Mouse (Mus musculus) intestine, embryonic 16.5 days (tissue): ENCODE results near the gene Nmi. TPM values are rescaled to one million over a fixed set of nuclear protein-coding genes. Genes with fewer than 3 reads are reported as not detected.

Experiments used
- ATAC-seq: fragments of 200-750 bp; cut with Nextera tagmentation; 2 replicates; pipeline ENCODE4 v1.8.0; 2017; ENCODE audit warnings: moderate TSS enrichment, moderate library complexity
- H3K27ac ChIP-seq: fragments of 300-500 bp; sonication (generic); 2 replicates; pipeline ENCODE4 v1.5.1; 2014; ENCODE audit warnings: mild to moderate bottlenecking, low read length
- H3K27me3 ChIP-seq: fragments of 300-500 bp; sonication (generic); replicated peaks from 2 replicates; pipeline ENCODE4 v1.6.1; 2014; ENCODE audit warnings: low read length, control low read depth, mixed read lengths; ENCODE audit not compliant: control insufficient read depth, insufficient read depth
- H3K36me3 ChIP-seq: fragments of 300-500 bp; sonication (generic); 2 replicates; pipeline ENCODE4 v1.6.1; 2014; ENCODE audit warnings: low read length, control low read depth; ENCODE audit not compliant: control insufficient read depth, insufficient read depth
- H3K4me1 ChIP-seq: fragments of 300-500 bp; sonication (generic); 2 replicates; pipeline ENCODE4 v1.6.1; 2014; ENCODE audit warnings: low read length, control low read depth, mixed read lengths; ENCODE audit not compliant: control insufficient read depth, insufficient read depth
- H3K4me2 ChIP-seq: fragments of 300-500 bp; sonication (generic); 2 replicates; pipeline ENCODE4 v1.6.1; 2014; ENCODE audit warnings: low read depth, low read length, control low read depth
- H3K4me3 ChIP-seq: fragments of 300-500 bp; sonication (generic); 2 replicates; pipeline ENCODE4 v1.5.1; 2014; ENCODE audit warnings: mild to moderate bottlenecking, low read length
- H3K9ac ChIP-seq: fragments of 300-500 bp; sonication (generic); 2 replicates; pipeline ENCODE4 v1.6.1; 2014; ENCODE audit warnings: low read depth, low read length
- H3K9me3 ChIP-seq: fragments of 300-500 bp; sonication (generic); 2 replicates; pipeline ENCODE4 v1.6.1; 2016; ENCODE audit warnings: low read length, control low read depth; ENCODE audit not compliant: control insufficient read depth
- WGBS: fragments of 180-500 bp; shearing (Covaris S2); extraction: QIAGEN DNeasy Blood & Tissue Kit; methylation state at CpG from one replicate; pipeline ENCODE4 v1.1.7; 2014; 5-methylcytosine and 5-hydroxymethylcytosine counted together
- polyA plus RNA-seq: library from polyadenylated mRNA; unstranded; fragments of >200 nt; fragmentation: Nextera tagmentation; extraction: Ambion mirVana; gene quantifications from 2 replicates; pipeline ENCODE4 v1.2.1, GENCODE M21; 2015

Gene Nmi
- polyA plus RNA-seq, 1 experiment from 2014 or later, result 18.7 TPM

- H3K4me1 ChIP-seq, result no peaks in the 10 kb centered on the region
- no peak overlapping the region for H3K4me2 ChIP-seq
- no peaks in the 10 kb centered on the region for H3K9me3 ChIP-seq
- H3K27me3 ChIP-seq, result no peaks in the 10 kb centered on the region
- WGBS, result 82% methylated on average over 7 of the region's 7 CpGs
- H3K9ac ChIP-seq, result no peak overlapping the region
- no peak overlapping the region for H3K27ac ChIP-seq
- H3K4me3 ChIP-seq, result no peak overlapping the region
- no peak for ATAC-seq
- no peaks in the 10 kb centered on the region for H3K36me3 ChIP-seq
These were observed 19.6 kb downstream of the Nmi start for GRCm38 (mm10) chr2:51953648-51954204.

GRCm38 (mm10) chr2:51950876-51951275 lies 22.4 kb downstream of the Nmi start:
- H3K27ac ChIP-seq, result no peak overlapping the region
- no peak for ATAC-seq
- no peaks in the 10 kb centered on the region for H3K36me3 ChIP-seq
- no peak overlapping the region for H3K9ac ChIP-seq
- no peaks in the 10 kb centered on the region for H3K4me1 ChIP-seq
- H3K9me3 ChIP-seq, result no peaks in the 10 kb centered on the region
- no peak overlapping the region for H3K4me2 ChIP-seq
- no peak overlapping the region for H3K4me3 ChIP-seq
- 33% methylated on average over 1 of the region's 1 CpGs for WGBS
- H3K27me3 ChIP-seq, result no peaks in the 10 kb centered on the region

- H3K4me2 ChIP-seq, result no peak overlapping the region
- WGBS, result 72% methylated on average over 6 of the region's 6 CpGs
- H3K4me1 ChIP-seq, result no peaks in the 10 kb centered on the region
- H3K9me3 ChIP-seq, result no peaks in the 10 kb centered on the region
- H3K36me3 ChIP-seq, result no peaks in the 10 kb centered on the region
- H3K4me3 ChIP-seq, result no peak overlapping the region
- H3K9ac ChIP-seq, result no peak overlapping the region
- H3K27me3 ChIP-seq, result no peaks in the 10 kb centered on the region
- ATAC-seq, result no peak
- no peak overlapping the region for H3K27ac ChIP-seq
These were observed 25.0 kb downstream of the Nmi start for GRCm38 (mm10) chr2:51948105-51948830.

GRCm38 (mm10) chr2:51945812-51946211 lies 27.5 kb downstream of the Nmi start:
- no peak overlapping the region for H3K27ac ChIP-seq
- H3K9me3 ChIP-seq, result no peaks in the 10 kb centered on the region
- no peak overlapping the region for H3K4me2 ChIP-seq
- no peaks in the 10 kb centered on the region for H3K4me1 ChIP-seq
- no peaks in the 10 kb centered on the region for H3K27me3 ChIP-seq
- 57% methylated on average over 2 of the region's 2 CpGs for WGBS
- no peak for ATAC-seq
- H3K4me3 ChIP-seq, result no peak overlapping the region
- no peaks in the 10 kb centered on the region for H3K36me3 ChIP-seq
- H3K9ac ChIP-seq, result no peak overlapping the region

GRCm38 (mm10) chr2:51941832-51942231 lies 31.5 kb downstream of the Nmi start:
- WGBS, result 92% methylated on average over 7 of the region's 7 CpGs
- H3K27me3 ChIP-seq, result no peaks in the 10 kb centered on the region
- no peak for ATAC-seq
- no peaks in the 10 kb centered on the region for H3K4me1 ChIP-seq
- H3K4me2 ChIP-seq, result no peak overlapping the region
- no peak overlapping the region for H3K9ac ChIP-seq
- no peak overlapping the region for H3K4me3 ChIP-seq
- no peaks in the 10 kb centered on the region for H3K36me3 ChIP-seq
- H3K27ac ChIP-seq, result no peak overlapping the region
- no peaks in the 10 kb centered on the region for H3K9me3 ChIP-seq

GRCm38 (mm10) chr2:51938750-51939149 lies 34.5 kb downstream of the Nmi start:
- H3K4me2 ChIP-seq, result no peak overlapping the region
- H3K9ac ChIP-seq, result no peak overlapping the region
- no peaks in the 10 kb centered on the region for H3K27me3 ChIP-seq
- H3K36me3 ChIP-seq, result no peaks in the 10 kb centered on the region
- no peak for ATAC-seq
- no peaks in the 10 kb centered on the region for H3K4me1 ChIP-seq
- WGBS, result 42% methylated on average over 2 of the region's 3 CpGs
- H3K27ac ChIP-seq, result no peak overlapping the region
- H3K9me3 ChIP-seq, result no peaks in the 10 kb centered on the region
- no peak overlapping the region for H3K4me3 ChIP-seq

GRCm38 (mm10) chr2:51937004-51937403 lies 36.3 kb downstream of the Nmi start:
- no peak overlapping the region for H3K9ac ChIP-seq
- H3K4me1 ChIP-seq, result no peaks in the 10 kb centered on the region
- H3K27ac ChIP-seq, result no peak overlapping the region
- H3K9me3 ChIP-seq, result no peaks in the 10 kb centered on the region
- H3K4me3 ChIP-seq, result no peak overlapping the region
- no peak overlapping the region for H3K4me2 ChIP-seq
- ATAC-seq, result no peak
- WGBS, result 70% methylated on average over 6 of the region's 6 CpGs
- H3K27me3 ChIP-seq, result no peaks in the 10 kb centered on the region
- no peaks in the 10 kb centered on the region for H3K36me3 ChIP-seq

GRCm38 (mm10) chr2:51936585-51936984 lies 36.7 kb downstream of the Nmi start:
- no peak overlapping the region for H3K9ac ChIP-seq
- H3K9me3 ChIP-seq, result no peaks in the 10 kb centered on the region
- no peak overlapping the region for H3K4me3 ChIP-seq
- no peaks in the 10 kb centered on the region for H3K27me3 ChIP-seq
- H3K4me2 ChIP-seq, result no peak overlapping the region
- no peak overlapping the region for H3K27ac ChIP-seq
- WGBS, result 78% methylated on average over 3 of the region's 3 CpGs
- no peaks in the 10 kb centered on the region for H3K36me3 ChIP-seq
- H3K4me1 ChIP-seq, result no peaks in the 10 kb centered on the region
- no peak for ATAC-seq

GRCm38 (mm10) chr2:51935921-51936320 lies 37.4 kb downstream of the Nmi start:
- Histone ChIP-seq H3K4me1 (no peaks in the 10 kb centered on the region), H3K4me3 (no peak overlapping the region), H3K9me3 (no peaks in the 10 kb centered on the region), H3K36me3 (no peaks in the 10 kb centered on the region), H3K4me2 (no peak overlapping the region), H3K27me3 (no peaks in the 10 kb centered on the region), H3K27ac (no peak overlapping the region), H3K9ac (no peak overlapping the region)
- ATAC-seq, result no peak
- WGBS, result 92% methylated on average over 7 of the region's 7 CpGs
